Mouse (Mus musculus) layer of hippocampus, postnatal 10 days (tissue): ENCODE measurements at regions not wholly inside any gene's neighbourhood (a gene's known extent, or its start where the extent isn't known, plus 50 kb on each side); places are given as distances from the start of the nearest gene placed in this dataset.

Experiments
- DNase-seq, 2 experiments: peaks; one replicate each; pipeline ENCODE4 v3.0.0; 2021; ENCODE audit warnings: low spot score in 2 of 2

- DNase-seq, result no peak
Observed at GRCm38 (mm10) chr6:96043711-96044110, 69.2 kb upstream of the Fam19a1 start.

GRCm38 (mm10) chr6:96053476-96053875 is 59.5 kb upstream of the Fam19a1 start:
- DNase-seq, result no peak

DNA sequence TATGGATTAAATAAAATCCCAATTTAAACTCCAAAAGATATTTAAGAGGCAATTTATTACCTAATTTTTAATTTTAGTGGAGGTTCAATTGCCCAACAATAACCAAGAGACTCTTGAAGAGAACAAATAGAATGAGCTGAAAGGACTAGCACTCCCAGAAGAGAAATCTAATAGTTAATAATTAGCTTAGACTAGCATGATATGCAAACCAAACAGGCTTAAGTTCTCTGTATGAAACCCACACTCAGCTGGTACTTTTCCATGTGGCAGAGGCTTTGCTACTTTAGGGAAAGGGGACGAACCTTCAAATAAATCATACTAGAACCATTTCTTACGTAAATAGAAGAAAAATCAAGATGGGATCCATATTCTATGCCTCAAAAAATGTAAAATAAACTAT is 55.9 kb upstream of the Fam19a1 start:
- DNase-seq, result no peak

DNA sequence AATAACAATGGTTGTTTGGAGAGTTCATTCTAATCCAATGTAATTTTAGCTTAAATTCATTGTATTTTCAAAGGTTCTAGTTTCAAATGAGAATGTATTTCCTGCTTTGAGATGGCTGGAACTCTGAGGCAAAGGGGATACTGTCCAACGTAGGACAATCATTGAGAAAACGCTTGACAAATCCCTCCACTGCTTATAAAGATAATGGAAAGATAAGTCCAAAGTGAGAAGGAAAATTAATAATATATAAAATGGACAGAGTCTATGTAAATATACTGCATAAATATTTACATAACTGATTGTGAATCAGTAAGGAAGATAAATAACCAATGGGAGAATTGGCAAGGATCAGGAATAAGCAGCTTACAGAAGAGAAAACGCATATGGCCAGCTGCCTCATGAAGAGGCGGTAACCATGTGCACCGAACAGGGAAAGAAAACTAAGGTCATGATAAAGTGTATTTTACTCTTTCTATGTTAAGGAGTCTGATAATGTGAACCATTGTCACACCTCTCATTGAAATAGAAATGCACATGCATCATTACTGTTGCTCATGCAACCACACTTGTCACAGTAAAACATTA is 55.3 kb upstream of the Fam19a1 start:
- no peak for DNase-seq

GRCm38 (mm10) chr6:96061979-96062378 is 51.0 kb upstream of the Fam19a1 start:
- no peak for DNase-seq
